ENCODE assay signal across 27 mouse cellular contexts in the genomic region with DNA sequence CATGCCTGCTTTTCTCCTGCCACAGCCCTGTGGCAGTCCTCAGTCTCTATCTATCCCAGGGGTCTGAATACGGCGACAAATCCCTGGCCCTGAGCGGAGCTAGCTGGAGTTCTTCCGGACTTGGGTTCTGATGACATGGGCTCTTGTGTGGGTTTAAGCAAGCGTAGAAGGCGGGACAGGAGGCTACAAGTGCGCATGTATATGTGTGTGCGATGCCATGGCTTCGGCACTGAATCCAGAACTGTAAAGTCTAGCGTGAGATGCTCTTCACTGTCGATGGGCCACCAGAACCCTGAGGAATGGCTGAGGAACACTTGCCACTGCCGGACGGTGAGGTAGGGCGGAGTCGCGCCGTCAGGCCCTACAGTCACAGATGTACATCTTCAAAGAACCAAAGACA.
DNase-seq lines count a peak whose midpoint lies in the region; ATAC-seq and TF ChIP-seq lines count a peak whose summit lies in the region.
"Had no signal": no experiment of that assay in that cellular context is flagged by ENCODE, and none has a peak within 500 bp of the region (broad histone marks: within the 10 kb centered on the region; RNA-seq: fewer than 3 reads in every experiment).

No protein-coding gene starts in this region.

- no peak for TF ChIP-seq CTCF in ES-Bruce4 (IDR thresholded peaks at IDR 0.05; ENCODE audit: low read depth, low read length)

- 95% methylated on average over 17 of the region's 17 CpGs for WGBS in midbrain, embryonic 11.5 days
- WGBS in midbrain, embryonic 15.5 days: 96% methylated on average over 17 of the region's 17 CpGs

- no peak overlapping the region for H3K4me2 ChIP-seq in midbrain, embryonic 11.5 days
- H3K4me2 ChIP-seq in midbrain, embryonic 15.5 days: no peak overlapping the region
- H3K4me2 ChIP-seq: embryonic facial prominence, embryonic 12.5 days; embryonic facial prominence, embryonic 15.5 days; heart, embryonic 12.5 days; heart, embryonic 15.5 days; hindbrain, embryonic 14.5 days had no signal

- no peak overlapping the region for H3K4me3 ChIP-seq in midbrain, embryonic 11.5 days (ENCODE audit: low read depth, low read length)
- H3K4me3 ChIP-seq in midbrain, embryonic 15.5 days: no peak overlapping the region
- H3K4me3 ChIP-seq in ES-Bruce4 (ENCODE audit: low read depth, low read length): peak overlapping the region; percentile 34
- H3K4me3 ChIP-seq: embryonic facial prominence, embryonic 12.5 days; embryonic facial prominence, embryonic 15.5 days; heart, embryonic 12.5 days; heart, embryonic 15.5 days; hindbrain, embryonic 10.5 days had no signal

- no peaks in the 10 kb centered on the region for H3K4me1 ChIP-seq in midbrain, embryonic 11.5 days (ENCODE audit: control insufficient read depth, insufficient read depth, low read length)
- H3K4me1 ChIP-seq in midbrain, embryonic 15.5 days: no peaks in the 10 kb centered on the region
- H3K4me1 ChIP-seq in ES-Bruce4 (ENCODE audit: control insufficient read depth, insufficient read depth, low read length): peaks cover under 1% of the 10 kb centered on the region
- H3K4me1 ChIP-seq: embryonic facial prominence, embryonic 12.5 days; heart, embryonic 12.5 days; heart, embryonic 15.5 days had no signal

- no peak overlapping the region for H3K27ac ChIP-seq in midbrain, embryonic 11.5 days (ENCODE audit: low read depth, low read length)
- H3K27ac ChIP-seq in midbrain, embryonic 15.5 days: no peak overlapping the region
- H3K27ac ChIP-seq in ES-Bruce4 (ENCODE audit: insufficient read depth, low read length): 0 out of 2 replicates have a peak overlapping the region, but pooled peaks have one; percentile 9
- H3K27ac ChIP-seq: embryonic facial prominence, embryonic 12.5 days; embryonic facial prominence, embryonic 15.5 days; heart, embryonic 15.5 days; hindbrain, embryonic 10.5 days; hindbrain, embryonic 14.5 days had no signal

- no peak for TF ChIP-seq POLR2A in ES-Bruce4 (IDR thresholded peaks at IDR 0.05; ENCODE audit: insufficient read depth, low read length)

- no peak for TF ChIP-seq EP300 in ES-Bruce4 (IDR thresholded peaks at IDR 0.05; ENCODE audit: insufficient read depth, low read depth, low read length)

- no peaks in the 10 kb centered on the region for H3K36me3 ChIP-seq in midbrain, embryonic 11.5 days (ENCODE audit: control insufficient read depth, insufficient read depth, low read length)
- H3K36me3 ChIP-seq in midbrain, embryonic 15.5 days (replicated peaks): no peaks in the 10 kb centered on the region
- no peaks in the 10 kb centered on the region for H3K36me3 ChIP-seq in ES-Bruce4 (ENCODE audit: control insufficient read depth, insufficient read depth, low read length, poor library complexity, severe bottlenecking)
- H3K36me3 ChIP-seq: embryonic facial prominence, embryonic 12.5 days; embryonic facial prominence, embryonic 15.5 days; heart, embryonic 12.5 days; heart, embryonic 15.5 days; hindbrain, embryonic 10.5 days had no signal

- ATAC-seq in midbrain, embryonic 11.5 days (ENCODE audit: low FRiP score): no peak
- ATAC-seq in midbrain, embryonic 15.5 days (replicated peaks): no peak
- ATAC-seq: forebrain, embryonic 14.5 days; forebrain, postnatal 0 days; intestine, postnatal 0 days had no signal

- DNase-seq in midbrain, embryonic 11.5 days (ENCODE audit: low spot score, missing footprints): peak; percentile 49
- peak; percentile 65 for DNase-seq in R1 (ENCODE audit: low read depth, low spot score)
- no peak for DNase-seq in right cerebral cortex, postnatal 14 days
- DNase-seq in gastrocnemius, adult 18-20 months (ENCODE audit: low spot score): no peak
- DNase-seq: adrenal gland, adult 2 months; adrenal gland, postnatal 14 days; B cell, adult 2 months; cerebellum, adult 11 months; cerebellum, adult 2 months; cerebellum, adult 9-11 months; cerebellum, postnatal 25 days; forebrain, postnatal 0 days; gastrocnemius, postnatal 25 days; heart, adult 18-20 months; heart, postnatal 10 days; heart, postnatal 36 days had no signal

- no peaks in the 10 kb centered on the region for H3K27me3 ChIP-seq in midbrain, embryonic 11.5 days (ENCODE audit: control insufficient read depth, insufficient read depth, low read length)
- H3K27me3 ChIP-seq in midbrain, embryonic 15.5 days (replicated peaks): no peaks in the 10 kb centered on the region
- H3K27me3 ChIP-seq in ES-Bruce4 (ENCODE audit: control insufficient read depth, insufficient read depth, low read length, poor library complexity, severe bottlenecking): no peaks in the 10 kb centered on the region
- H3K27me3 ChIP-seq: CH12.LX; embryonic facial prominence, embryonic 12.5 days; embryonic facial prominence, embryonic 15.5 days; heart, embryonic 12.5 days; heart, embryonic 15.5 days had no signal

- no peaks in the 10 kb centered on the region for H3K9me3 ChIP-seq in midbrain, embryonic 11.5 days (ENCODE audit: control insufficient read depth, low read length)
- H3K9me3 ChIP-seq in midbrain, embryonic 15.5 days: no peaks in the 10 kb centered on the region
- H3K9me3 ChIP-seq in ES-Bruce4 (replicated peaks; ENCODE audit: control insufficient read depth, insufficient read depth, low read length, poor library complexity, severe bottlenecking): peaks cover 24% of the 10 kb centered on the region
- H3K9me3 ChIP-seq: embryonic facial prominence, embryonic 12.5 days; embryonic facial prominence, embryonic 15.5 days; heart, embryonic 12.5 days; heart, embryonic 15.5 days; hindbrain, embryonic 10.5 days had no signal

- no peak overlapping the region for H3K9ac ChIP-seq in midbrain, embryonic 11.5 days (ENCODE audit: low read length)
- no peak overlapping the region for H3K9ac ChIP-seq in midbrain, embryonic 15.5 days
- H3K9ac ChIP-seq in ES-Bruce4 (ENCODE audit: low read depth, poor library complexity, severe bottlenecking): 0 out of 2 replicates have a peak overlapping the region, but pooled peaks have one; percentile 7
- H3K9ac ChIP-seq: embryonic facial prominence, embryonic 12.5 days; embryonic facial prominence, embryonic 15.5 days; forebrain, postnatal 0 days; heart, embryonic 12.5 days; heart, embryonic 15.5 days; hindbrain, embryonic 14.5 days had no signal

Comparison
In these comparisons a context has a peak if more than half of its experiments do, and no peak if none do; other contexts are left out.
1. DNase-seq: peak in midbrain, embryonic 11.5 days (single experiment) and R1 (single experiment); none in right cerebral cortex, postnatal 14 days (single experiment) and gastrocnemius, adult 18-20 months (single experiment).